Mouse (Mus musculus) heart, adult 8-10 months (tissue): Measurements from ENCODE around the gene Cfi. TPM values are rescaled to one million over a fixed set of nuclear protein-coding genes. Genes with fewer than 3 reads are reported as not detected.

ENCODE experiments used
- DNase-seq: peaks from one replicate; pipeline ENCODE4 v3.0.0; 2022; ENCODE audit warnings: low spot score
- total RNA-seq, 4 experiments: library from RNA; stranded (reverse); gene quantifications; 2 replicates each; pipeline ENCODE4 v1.2.4; 2022

Cfi gene
- 1 to 10 TPM in 3 of 4 experiments, under 1 TPM in 1; 0.82 to 1.6 (median 1.1) TPM for total RNA-seq

GRCm38 (mm10) chr3:129835388-129835934, at the start of gene Cfi:
Gene Cfi (plus strand): TSS chr3:129835884.
- no peak for DNase-seq

DNA sequence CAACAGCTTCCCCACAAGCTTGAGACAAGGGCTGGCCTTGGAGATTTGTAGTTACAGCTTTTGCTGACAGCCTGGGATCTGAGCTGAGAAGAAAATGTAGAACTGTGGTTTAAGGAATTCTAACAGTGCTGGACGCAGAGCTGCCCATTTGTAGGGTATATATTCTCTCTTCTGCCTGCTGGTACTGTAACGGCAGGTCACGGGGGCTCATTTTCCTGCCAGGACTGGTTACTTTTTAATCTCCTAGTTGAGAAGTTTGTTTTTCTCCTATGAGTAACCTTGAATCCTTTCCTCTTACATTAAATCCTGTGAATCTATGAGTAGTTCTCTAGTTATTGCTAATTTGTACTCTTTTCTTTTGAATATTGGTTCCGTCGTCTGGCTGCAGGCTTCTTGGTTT, 41.9 kb upstream of the Cfi start:
- no peak for DNase-seq

DNA sequence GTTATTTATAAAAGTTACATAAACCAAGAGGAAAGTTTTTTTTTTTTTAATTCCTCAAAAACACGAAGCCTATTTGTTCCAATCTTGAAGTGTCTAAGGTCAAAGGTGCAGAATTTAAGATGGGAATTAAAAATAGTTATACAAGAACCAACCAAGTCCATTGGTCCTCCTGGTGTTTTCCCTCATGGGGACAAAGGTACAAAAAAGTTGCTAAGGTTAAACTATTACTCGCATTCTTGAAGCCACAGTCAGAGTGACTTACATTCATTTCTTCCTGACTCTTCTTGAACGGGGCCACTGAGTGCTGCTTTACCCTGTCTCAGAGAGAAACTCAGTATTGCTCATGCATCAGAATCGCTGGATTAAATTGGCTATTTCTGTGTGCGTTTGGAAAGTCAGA, 38.3 kb upstream of the Cfi start:
- DNase-seq, result no peak

- no peak for DNase-seq
Observed at GRCm38 (mm10) chr3:129798551-129798950, 37.1 kb upstream of the Cfi start.

- DNase-seq, result no peak
Observed at GRCm38 (mm10) chr3:129799011-129799410, 36.7 kb upstream of the Cfi start.

DNA sequence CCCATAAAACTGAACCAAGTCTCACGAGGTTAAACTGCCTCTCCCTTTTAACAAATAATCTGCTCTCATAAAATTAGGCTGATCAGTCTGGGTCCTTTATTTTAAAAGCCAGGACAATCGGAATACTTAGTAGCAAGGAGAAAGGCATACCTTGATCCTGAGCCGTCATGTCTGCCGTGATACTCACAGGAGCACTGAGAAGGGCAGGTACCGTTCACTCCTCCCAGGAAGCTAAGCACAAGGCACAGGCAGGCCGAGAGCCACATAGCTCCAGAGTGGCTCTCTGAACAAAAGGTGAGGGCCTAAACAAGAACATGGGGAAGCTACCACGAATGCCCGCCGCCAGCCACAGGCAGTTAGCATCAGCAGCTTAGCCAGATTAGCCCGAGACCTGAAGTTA, 31.9 kb upstream of the Cfi start, which contains the start of gene Lrit3:
Gene Lrit3 (minus strand): TSS at position 266 of the 400 bp plus-strand sequence.
- DNase-seq, result no peak

DNA sequence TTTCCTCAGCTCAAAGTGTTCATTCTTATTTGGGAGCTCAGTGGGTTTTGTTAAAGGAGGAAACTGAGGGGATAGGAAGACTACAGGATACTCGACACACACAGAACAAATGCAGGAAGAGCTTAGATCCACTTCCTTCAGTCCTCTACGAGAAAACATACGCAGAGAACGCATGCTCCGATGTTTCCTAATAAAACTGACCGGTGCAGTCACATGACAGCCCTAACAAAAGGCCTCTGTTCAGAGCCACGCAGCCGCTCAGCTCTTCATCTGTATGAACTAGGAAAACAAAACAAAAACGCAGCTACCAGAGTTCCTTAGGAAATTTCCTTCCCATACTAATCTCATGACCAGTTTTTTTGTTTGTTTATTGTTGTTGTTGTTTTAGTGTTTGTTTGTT, 14.8 kb upstream of the Cfi start:
- no peak for DNase-seq

DNA sequence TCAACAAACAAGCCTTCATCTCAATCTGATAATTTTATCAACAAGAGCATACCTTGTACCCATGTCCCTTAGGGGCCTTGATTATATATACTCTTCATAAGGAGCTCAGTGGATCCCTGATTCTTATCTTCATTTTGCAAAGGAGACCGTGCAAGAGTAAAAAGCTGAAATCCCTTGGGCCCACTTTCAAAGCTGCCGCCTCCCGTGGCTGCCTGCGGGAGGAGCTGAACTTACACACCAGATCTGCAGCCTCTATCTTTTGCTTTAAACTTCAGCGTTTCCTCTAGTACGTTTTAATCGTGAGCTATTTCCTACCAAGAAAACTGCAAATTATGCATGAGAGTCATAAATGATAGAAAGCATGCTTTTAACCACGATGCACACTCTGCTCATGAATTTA, 13.9 kb upstream of the Cfi start:
- DNase-seq, result no peak

DNA sequence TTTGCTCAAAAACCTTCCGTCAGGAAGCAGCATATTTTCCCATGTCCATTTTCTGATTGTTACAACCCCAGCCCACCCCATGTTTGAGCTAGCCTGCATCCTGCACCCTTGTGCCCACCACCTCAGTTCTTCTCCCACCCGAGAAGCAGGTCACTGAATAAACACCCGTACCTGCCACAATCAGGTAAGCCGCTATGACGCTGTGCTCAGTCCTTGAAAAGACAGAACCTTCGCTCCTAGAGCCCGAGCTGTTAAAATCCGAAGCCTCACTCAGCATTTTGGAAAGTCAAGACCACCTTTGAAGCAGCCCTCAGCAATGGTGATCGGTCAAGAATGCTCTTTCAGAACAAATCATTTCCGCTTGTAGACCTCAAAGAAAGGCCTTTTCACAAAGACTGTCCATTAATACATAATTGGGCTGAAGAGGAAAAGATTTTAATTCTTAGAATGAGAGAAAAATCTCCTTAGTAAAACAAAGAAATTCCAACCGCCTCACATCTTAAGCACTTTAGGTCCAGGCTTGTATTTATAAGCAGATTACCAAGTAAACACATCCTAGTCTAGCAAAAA, 13.4 kb upstream of the Cfi start, which contains the start of gene Rrh:
Gene Rrh (minus strand): TSS at position 382 of the 570 bp plus-strand sequence.
- no peak for DNase-seq

DNA sequence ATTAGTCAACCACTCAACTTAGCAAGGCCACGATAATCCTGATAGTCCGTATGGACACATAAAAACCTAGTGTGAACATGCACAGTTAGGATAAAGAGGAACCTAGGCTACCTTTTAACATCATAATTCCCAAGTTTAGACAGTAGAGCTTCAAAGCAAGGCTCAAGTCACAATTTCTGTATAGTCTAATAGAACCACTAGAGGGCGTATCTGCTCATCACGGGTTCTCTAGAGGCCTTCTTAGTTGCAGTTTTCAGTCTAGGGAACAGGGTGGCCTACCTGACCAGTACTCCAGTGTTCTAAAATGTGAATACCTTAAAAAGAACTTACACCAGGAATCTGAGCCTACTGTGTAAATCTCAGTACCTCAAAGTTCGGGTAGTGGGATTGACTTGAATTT, 12.4 kb upstream of the Cfi start:
- no peak for DNase-seq

GRCm38 (mm10) chr3:129824146-129824545, 11.5 kb upstream of the Cfi start:
- no peak for DNase-seq

DNA sequence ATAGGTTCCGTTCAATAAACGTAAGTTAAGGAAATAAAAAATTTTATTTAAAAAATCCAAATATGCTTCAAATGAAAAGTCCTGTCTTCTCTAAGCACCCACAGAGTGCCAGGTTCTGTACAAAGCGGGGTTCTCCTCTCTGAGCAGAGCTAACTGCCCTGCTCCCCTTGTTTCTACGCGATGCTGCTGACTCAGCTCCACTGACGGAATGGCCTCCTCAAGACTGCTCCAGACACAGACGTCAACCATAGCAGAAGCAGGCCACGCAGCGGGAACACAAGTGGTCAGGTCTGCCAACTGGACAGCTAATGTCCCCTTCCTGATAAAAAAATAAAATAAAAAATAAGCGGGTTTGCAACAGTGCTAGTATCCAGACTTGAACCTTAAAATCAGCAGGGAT, 10.8 kb upstream of the Cfi start:
- DNase-seq, result no peak

DNA sequence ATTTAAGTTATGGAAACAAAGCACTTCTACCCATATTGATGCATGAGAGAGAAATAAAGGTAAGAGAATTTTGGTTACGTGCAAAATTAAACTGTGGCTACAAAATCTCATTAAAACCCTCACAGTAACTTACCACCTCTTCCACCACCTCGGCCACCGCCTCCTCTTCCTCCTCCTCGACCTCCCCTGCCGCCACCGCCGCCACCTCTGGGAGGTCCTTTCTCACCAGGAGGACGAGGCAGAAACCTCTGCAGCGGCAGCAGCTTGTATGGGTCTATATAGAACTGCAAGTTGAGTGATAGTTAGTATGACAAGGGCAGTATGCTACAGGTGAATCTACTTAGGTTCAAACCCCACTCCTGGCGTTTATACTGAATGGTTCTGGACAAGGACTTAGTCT, 9.0 kb upstream of the Cfi start:
- no peak for DNase-seq

GRCm38 (mm10) chr3:129827691-129828090, 8.0 kb upstream of the Cfi start:
- no peak for DNase-seq

DNA sequence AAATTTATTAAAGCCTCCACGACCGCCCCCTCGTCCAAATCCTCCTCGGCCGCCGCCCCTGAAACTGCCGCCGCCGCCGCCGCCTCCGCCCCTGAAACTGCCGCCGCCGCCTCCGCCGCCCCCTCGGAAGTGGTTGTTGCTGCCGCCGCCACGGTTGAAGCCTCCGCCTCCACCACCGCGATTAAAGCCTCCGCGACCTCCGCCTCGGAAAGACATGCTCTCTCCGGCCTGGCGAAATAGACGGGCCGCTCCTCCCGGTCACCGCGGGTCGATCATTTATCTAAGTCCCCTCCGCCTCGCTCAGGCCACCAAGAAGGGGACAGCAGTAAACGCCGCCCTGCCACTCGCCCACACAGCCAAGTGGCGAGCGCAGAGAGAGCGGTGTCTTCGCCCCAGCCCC, 5.1 kb upstream of the Cfi start:
- no peak for DNase-seq

DNA sequence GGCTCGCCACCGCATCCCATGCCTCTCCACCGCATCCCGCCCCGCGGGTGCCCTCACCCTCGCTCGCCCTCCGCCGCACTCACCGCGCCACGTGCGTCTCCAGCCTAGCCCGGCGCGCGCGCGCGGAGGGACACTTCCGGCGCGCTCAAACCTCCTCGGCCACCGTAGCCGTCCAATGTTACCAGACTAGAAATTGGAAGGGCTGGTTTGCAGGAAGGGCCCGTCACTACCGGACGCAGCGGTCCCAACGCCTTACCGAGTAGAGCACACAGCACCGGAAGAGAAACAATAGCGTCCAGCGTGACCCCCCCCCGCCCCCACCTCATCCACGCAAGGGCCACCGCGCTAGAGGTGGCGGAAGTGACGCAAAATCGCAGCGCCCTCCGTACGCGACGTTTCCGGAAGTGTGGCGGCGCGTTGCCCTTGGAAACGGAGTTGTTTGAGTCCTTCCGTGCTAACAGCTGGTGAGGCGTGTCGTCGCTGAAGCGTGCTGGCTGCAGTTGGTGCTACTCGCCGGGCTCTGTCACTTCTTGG, 4.6 kb upstream of the Cfi start, which contains the start of gene Gar1:
Gene Gar1 (minus strand): TSS at position 362 of the 534 bp plus-strand sequence.
- DNase-seq, result peak; percentile 94

DNA sequence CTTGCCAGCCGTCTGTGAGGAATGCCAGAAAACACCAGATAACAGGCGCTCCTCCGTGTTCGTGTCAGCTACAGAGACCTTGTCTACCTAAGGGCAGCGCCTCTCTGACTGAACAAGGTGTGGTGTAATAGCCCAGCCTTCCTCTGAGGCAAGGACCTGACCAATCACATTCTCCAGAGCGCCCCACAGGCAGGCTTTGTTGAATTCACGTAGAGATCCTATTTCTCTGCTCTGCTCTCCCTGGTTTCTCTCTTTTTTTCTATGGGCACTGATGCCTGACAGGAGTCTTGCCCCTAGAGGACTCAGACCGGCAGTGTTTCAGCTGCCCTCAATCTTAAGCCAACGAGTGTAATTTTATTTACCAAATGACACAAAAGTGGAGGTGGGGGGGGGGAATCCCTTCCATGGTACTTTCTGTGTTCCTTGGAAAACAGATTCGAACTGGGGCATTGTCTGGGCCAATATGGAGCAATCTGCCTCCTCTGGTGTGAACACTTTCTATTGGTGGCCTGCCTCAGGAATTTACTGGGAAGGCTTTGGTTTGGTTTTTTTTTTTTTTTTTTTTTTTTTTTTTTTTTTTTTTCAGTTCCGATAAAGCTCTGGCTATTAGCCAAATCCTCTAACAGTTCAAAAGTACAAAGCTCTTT, 490 bp downstream of the Cfi start:
- DNase-seq, result no peak

DNA sequence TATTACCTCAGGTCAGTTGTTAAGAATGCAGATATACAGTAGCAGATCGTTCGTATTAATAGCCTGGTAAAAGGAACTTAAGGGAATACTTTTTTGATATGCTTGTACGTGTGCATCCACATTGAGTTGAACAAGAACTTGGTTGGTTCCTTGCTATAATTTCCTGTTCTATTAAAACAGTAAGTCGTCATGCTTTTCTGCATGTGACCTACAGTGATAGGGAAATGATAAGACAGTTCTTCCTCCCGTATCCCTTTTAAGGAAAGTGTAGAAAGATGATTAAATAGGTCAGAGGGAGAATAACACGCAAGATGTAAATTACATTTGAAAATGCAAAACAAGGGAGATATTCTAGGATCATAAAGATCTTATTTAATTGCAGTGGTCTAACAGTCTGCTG, 1.3 kb downstream of the Cfi start:
- DNase-seq, result no peak

DNA sequence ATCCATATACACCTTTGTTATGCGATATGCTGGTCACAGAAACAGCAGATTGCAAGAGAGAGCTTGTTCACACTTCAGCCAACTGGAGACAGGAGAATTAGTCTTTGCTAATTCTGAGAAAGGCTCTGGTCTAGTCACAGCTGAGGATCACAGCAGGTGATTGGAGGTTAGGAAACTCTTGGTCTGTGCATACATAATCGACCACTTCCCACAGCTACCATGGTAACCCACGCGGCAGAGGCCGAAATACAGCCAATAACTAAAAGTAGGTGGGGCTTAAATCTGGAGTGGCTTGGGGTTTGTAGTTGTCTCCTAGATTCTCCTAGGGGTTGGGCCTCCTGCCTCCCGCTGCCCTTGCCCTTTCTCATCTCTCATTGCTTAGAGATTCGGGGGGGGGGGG, 2.3 kb downstream of the Cfi start:
- no peak for DNase-seq

DNA sequence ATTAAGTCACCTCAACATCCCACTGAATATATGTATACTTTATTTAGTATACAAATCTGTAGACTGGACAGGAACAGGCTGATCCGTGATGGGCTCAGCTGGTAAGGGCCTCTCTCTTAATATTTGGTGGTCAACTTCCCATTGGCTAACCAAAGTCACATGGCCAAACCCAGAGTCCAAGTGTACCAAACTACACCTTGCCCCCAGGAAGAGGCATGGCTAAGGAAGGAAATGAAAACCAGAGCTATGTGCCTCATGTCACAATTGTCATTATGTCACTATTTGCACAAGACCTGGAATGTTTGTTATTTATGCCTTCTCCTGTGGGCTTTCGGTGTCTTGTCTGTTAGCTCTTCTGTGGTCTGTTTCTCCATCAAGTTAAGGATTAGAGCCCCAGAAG, 10.2 kb downstream of the Cfi start:
- DNase-seq, result no peak

- DNase-seq, result no peak
Observed at GRCm38 (mm10) chr3:129846846-129847245, 11.2 kb downstream of the Cfi start.

- DNase-seq, result no peak
Observed at GRCm38 (mm10) chr3:129862592-129862991, 26.9 kb downstream of the Cfi start.

- DNase-seq, result peak; percentile 26
Observed at GRCm38 (mm10) chr3:129863698-129864097, 28.0 kb downstream of the Cfi start.
